Mouse (Mus musculus) mouse embryonic stem cell (cell line): ENCODE results near the gene Rplp2.

Experiments
- in situ Hi-C, 2 experiments: fragments of 300-500 bp; cut with MboI; formaldehyde crosslinking; loops; 1 replicate in 1 of 2; 3 replicates in 1 of 2; pipeline ENCODE4 v1.14.3; 2019 to 2020; ENCODE audit warnings: low sequenced_read_pairs in 2 of 2, low pct_unique_long_range_greater_than_20kb in 1 of 2, mixed read lengths in 1 of 2; ENCODE audit not compliant: unreplicated experiment in 1 of 2

Rplp2 gene

DNA sequence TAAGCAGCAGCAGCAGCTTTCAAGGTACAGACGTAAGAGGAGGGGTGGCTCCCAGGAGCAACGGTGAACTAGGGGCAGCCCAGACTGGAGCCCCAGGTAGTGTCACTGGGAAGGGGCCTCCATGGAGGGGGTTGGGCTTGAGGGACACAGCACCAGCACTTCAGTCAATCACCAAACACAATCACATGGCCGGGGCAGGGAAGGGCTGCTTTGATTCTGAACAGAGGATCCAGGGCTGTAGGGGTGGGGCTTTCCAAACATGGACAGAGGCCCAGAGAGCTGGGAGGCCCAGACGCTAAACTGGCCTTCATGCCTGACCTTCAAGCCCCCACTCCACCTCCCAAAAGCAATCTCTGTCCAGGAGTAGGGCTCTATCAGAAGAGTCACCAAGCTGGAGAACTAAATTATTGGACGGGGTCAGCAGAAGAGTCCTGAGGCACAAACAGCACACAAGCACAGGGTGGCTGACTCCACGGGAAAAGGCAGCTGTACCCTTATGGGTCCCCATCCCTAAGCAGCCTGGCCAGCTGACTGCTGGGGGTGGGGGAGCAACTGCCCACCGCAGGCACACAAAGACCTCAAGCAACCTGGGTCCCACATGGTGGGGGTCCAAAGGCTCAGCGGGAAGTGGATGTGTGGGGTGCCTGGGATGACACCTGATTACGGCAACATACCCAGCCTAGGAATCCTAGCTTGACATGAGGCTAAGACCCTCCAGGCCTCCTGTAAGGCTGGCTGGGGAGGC lies 17.2 kb upstream of the Rplp2 start:
- in situ Hi-C loops = no loop called here

DNA sequence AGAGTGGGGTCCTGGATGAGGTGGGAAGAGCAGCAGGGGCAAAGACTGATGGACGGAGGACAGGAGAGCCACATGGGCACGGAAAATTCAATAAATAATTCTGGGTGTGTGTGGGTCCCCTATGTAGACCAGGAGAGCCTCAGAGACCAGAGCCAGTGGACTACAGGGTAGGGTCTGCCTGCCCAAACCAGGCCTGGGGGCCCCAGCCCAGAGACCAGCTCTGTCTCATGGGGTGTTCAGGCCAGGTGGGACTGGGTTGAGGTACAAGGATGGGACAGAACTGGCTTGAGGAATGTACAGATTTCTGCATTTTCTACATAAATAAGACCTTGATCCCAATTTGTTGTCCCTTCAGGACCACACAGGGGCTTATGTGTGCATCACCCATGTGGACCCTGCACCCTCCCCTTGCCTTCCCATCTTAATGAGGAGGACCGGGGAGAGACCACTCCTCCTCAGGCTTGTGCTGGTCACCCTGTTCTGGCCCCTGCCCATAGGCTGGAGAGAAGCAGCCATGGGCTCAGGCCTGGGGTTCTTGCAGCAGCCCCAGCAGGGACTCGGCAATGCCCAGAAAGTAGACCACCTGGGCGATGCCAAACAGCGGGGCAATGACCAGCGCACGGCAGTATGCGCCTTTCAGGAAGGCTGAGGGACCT lies 16.5 kb upstream of the Rplp2 start:
- in situ Hi-C loops = no loop called here

DNA sequence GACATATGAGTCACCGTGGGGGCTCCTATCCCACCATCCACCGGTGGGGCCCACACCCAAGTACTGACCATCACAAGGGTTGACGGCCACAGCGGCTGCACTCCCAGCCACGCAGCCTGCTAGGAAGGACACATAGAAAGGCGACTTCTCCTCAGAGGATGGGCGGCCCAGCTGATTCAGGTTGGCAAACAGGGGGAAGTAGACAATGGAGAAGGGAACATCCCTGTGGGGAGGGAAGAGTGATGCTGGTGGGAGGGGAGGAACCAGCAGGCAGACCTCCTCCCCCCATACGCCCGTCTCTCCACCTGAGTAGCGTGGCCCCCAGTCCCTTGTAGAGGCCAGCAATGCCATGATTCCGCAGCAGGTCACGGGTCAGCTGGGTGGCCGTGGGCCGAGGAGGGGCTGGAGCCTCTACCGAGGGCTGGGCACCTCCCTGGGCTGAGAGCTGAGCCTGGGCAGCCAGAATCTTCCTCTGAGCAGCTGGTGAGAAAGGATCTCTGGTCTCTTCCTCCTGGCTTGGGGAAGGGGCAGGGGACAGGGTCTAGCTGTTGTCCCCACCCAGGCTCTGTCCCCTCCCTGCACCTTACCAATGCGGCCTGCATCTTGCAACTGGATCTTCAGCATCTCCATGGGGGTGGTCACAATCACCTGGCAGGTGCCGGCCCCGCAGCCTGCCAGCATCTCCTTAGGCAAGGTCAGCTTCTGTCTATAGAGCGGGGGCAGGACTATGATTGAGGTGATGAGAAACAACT lies 15.6 kb upstream of the Rplp2 start:
- in situ Hi-C loops = no loop called here

DNA sequence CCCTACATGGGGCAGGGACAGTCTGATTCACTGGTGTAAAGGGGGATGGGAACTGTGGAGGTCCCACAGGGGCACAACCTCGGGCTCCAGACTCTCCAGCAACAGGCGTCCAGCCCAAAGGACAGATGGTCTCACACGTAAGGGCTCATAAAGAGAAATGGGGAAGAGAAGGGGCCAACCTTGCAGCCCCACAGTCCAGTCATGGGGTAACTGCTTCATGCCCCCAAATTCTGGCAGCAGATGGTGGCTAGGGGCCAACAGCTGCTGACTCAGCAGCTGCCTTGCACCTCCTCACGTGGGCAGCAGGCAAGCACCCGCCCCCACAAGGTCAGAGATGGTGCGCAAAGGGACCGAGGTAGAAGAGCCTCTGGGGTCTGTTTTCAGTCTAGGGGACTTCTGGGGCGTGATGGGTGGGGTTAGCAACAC lies 15.0 kb upstream of the Rplp2 start:
- in situ Hi-C loops = no loop called here

DNA sequence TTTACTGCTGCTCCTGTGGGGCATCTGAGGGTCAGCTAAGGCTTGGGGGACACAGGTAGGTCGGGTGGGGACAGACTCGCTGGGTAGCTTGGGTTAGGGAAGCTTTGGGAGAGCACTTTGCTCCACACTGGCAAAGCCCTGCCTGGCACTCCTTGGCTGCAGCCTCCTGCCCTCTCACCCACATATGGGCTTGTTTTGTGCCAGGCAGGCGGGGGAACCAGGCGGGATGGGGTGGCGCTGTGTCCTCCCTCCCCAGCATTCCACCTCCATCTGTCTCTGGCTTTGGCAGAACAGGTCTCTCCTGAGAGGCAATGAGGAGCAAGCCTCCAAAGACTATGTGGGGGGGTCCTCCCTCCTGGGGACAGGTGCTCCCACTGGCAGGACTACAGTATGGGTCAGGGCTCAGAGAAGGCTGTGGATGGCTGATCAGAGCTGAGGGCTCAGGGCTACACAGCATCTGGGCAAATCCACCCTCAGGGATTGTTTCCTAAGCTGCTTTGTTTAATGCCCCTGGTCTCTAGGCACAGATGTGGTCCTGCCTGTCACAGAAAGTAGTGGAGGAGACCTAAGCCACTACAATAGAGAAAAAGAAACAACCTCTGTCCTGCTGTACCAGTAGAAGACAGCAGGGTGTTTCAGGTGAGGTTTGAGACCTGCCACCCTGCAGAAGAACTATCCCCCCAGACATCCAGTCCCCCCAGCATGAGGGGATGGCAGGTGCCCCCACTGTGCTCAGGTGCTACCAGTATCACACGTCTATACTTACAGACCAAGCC lies 14.2 kb upstream of the Rplp2 start:
- in situ Hi-C loops = no loop called here

DNA sequence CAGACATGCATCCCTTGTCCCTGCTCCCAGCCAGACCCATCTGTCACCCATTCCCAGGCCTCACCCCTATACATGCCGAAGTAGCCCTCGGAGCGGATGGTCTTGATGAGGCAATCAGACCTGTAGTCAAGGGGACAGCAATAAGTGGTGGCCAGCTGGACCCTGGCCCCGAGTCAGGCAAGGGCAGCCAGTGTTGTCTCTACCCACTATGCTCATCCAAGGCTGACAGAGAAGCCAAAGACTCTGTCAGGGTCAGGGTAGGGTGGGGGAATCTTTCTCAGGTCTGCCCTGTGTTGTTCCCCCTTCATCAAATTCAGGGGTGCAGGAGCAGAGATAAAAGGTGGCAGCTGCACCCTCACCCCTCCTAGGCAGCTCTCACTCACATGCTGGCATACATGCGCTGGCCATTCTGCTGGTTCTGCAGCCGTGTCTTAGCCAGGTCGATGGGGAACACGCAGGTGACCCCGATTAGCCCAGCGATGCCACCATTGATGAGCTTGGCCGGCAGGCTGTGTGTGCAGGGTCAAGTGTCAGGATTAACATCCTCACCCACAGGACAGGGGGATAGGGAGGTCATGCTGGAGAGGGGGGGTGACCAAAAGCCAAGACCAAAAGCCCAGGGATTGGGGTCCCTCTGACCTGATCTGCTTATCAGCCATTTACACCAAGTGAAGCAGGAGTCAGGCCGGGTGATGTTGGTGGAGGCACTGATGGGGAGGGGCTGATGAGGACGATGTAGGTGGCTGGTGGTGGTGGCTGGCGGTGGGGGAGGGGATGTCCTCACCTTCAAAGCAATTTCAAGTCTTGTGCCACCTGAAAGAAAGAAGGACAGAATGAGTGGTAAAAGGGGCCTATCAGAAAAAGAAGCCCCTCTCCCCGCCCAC lies 13.4 kb upstream of the Rplp2 start:
- in situ Hi-C loops = no loop called here

DNA sequence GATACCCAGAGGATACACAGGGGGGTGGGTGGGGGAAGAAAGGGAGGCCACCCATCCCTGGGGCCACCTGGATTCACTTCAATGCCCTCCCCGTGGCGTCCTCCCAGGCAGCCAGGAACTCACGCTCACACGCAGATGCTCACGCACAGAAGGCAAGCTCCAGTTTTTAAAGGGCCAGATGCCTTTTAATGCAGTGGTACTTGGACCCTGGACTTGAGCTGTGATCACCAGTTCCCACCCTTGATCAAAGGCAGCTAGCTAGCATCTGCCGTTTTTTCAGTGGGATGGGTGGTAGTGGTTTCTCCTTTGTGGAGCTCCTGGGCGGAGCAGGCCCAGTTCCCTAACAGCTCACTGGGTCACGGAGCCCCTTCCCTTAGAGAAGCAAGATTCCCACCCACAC lies 12.7 kb upstream of the Rplp2 start:
- in situ Hi-C loops = no loop called here

DNA sequence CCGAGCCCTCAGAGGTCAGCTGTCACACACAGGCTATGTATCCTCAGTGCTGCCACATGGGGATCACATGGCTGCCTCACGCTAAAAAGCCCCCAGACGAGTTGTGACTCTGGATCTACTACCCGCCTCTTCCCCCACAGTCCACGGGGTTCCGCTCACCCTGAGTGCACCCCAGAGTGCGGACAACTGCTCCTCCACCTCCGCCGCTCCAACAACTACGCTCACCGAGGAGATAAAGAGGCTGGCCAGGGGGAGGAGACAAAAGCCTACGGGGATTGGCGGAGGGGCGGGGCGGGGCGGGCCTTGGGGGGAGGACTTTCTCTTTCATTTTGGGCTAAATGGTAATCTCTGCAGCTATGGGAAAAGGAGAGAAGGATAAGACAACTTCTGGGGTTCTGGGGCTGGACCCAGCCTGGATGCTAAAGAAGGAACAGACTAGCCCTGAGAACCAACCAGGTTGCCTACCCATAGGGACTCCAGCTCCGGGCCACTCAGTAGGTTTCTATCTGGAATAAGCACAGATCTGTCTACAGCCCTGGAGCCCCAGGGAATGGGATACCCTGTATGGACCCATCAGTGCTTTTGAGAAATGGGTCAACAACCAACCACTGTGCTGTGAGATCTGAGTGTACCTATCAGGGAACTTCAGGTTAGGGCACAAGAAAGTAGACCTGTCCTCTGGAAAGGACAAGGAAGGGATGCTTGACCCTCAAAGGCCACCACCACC lies 11.9 kb upstream of the Rplp2 start:
- in situ Hi-C loops = no loop called here

DNA sequence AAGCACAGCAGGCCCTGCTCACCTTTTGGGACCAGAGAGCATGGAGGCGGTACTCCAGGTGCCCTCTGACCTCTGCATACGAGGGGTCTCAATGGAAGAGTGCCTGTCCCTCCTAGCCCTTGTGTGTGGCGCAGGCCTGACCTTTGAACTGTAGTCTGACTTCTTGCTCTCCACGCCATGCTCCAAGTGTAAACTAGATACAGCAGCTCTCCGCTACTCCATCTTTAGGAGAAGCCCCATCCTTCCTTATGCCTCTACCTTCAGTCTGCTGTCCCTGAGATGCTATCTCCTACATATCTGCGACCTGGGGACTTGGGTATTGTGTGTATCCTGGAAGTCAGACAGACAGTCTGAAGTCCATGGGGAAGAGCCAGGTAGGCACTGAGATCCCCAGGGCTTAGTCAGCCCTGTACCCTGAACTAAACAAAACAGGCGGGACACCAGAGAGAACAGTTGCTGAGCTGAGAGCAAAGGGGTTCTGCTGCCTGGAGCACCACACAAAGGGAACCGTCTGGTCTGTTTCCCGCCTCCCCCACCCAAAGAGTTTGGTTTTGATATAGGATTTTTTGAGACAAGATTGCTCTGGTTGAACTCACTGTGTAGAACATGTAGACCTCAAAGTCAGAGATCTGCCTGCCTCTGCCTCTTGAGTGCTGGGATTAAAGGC lies 11.2 kb upstream of the Rplp2 start:
- in situ Hi-C loops = no loop called here

DNA sequence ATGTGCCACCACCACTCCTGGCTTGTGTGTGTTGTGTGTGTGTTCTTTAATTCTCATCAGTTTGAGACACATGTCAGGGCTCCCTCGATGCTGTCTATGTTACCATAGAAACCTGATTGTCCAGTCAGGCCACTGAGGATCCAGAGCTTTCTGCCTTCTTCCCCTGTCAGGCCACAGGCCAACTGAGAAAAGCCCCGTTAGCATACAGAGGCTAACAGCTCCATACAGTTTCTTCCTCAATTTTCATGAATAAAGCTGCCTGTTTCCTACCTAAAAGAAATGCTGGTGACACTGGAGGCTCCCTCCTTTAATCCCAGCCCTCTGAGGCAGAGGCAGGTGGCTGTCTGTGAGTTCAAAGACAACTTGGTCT lies 10.7 kb upstream of the Rplp2 start:
- in situ Hi-C loops = no loop called here

DNA sequence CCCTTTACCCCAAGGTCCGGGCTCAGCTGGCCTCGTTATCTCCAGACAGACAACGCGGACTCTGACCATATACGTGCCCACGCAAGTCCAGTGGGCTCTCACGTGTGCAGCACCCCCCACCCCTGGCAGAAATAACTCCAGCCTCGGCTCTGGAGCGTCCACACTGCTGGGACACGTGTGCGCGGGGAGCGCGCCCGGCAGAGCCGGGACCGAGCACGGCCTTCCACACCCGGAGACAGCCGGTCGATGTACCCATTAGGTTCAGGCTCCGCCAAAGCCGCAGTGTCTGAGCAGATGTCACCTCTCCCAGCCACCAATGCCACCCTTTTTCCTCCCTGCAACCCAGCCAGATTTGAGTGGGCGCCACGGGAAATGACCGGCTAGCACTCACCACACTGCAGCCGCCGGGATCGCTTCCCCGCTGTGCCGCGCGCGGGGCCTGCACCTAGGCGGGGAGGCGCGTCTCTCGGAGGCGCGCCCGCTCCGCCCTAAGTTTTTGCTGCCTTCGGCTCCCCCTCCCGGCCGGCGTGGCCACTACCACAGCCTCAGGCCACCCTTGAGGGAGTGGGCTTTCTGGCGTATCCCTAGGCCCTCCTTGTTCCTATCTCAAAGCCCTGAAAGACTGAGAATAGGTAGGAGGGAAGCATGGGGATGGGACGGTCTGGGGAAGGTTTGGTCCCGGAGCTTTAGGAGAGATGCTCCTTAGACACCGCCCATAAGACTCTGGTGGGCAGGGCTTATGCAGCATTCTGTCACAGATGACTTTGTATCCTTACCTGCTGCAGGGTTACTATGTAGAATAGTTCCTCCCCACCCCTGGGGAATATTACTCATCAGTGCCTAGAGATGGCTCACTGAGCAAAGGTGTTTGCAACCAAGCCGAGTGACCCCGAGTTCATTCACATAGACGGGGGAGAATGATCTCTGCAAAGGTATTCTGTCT lies 9.7 kb upstream of the Rplp2 start, which contains the start of gene Slc25a22:
Gene Slc25a22 (minus strand): TSS at position 715 of the 943 bp plus-strand sequence.
- in situ Hi-C loops = no loop called here

DNA sequence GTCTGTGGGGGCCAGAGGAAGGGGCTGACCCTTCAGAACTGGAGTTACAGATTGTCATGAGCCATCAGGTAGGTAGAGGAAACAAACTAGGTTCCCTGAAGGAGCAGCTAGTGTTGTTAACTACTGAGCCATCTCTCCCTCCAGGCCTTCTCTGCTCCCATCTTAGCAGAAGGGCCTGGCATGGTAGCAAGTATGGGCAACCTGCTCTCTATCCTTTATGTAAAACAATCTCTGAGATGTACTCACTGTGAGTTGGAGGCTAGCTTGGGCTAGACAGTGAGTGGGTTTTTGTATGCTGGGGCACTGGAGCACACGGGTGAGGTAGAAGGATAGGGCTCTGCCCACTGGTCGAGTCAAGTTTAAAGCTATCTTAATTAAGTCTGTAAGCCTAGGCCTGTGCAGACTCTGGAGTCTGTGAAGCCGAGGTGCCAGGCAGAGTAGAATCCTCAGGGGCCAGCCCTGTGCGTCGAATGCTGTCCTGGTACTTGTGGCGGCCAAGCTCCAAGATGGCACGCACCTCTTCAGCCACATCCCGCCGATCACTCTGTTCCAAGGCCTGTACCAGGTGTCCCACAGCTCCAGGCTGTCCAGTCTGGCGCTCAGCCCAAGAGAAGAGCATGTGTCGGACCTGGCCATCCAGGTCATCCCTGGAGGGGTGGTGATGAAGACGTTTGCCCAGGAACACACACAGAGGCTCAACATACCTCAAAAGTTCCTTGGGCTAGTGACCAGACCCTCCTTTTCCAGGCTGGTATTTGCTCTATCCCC lies 8.8 kb upstream of the Rplp2 start:
- in situ Hi-C loops = no loop called here

DNA sequence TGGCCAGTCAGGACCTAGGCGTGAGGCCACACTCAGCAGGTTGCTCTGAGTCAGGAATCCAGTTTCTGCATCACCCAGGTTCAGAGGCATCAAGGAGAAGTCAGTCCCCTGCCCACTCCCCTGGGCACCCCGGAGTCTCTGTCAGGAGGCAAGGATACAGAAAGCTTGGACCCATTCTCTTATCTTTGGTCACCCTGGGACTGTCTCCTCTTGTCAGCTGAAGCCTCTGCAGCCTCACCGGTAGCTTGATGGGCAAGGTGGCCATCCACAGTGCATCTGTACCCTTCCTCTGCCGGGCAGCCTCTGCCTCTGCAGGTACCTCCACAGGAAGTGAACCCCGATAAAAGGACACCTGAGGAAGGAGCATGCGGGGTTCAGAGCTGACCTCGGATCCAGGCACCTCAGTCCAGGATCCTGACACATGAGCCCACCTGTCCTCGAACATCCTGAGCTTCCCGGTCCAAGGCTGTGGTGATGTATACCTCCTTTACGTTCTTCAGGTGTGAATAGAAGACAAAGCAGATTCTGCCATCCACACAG lies 8.0 kb upstream of the Rplp2 start:
- in situ Hi-C loops = no loop called here

DNA sequence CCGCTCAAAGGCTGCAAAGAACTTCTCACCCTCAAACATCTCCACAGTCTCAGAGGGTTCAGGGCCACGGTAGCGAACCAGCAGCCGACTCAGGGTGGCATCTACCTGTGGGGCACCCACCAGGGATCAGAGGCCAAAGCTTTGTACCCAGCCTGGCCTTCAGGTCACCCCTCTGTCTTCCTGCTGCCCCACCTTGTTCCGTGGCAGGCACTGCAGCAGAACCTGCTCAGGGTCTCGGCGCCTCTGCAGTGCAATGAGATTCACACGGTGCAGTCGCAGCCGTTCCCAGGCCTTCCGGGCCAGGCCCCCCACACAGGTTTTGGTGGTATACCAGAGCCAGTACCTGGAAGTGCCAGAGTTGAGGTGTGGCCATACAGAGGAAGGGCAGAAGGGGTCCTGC lies 7.4 kb upstream of the Rplp2 start:
- in situ Hi-C loops = no loop called here

DNA sequence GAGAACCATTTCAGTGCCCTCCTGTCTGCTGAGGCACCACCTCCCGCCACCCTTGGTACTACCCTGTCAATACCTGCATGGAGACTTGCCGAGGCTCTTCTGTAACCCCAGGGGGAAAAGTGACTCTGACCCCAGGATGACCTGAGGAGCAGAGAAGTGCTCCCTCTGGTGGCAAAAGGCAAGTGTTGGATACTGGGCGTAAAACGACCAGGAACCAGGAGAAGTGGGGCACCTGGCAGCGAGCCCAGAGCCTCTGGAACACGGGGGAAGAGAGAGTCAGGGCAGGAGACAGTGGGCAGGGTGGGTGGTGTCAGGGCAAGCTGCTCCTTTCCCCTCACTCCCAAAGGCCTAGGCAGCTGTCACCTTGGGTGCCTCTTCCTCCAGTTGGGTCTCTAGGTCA lies 6.6 kb upstream of the Rplp2 start:
- in situ Hi-C loops = no loop called here
